Mouse (Mus musculus): ENCODE data around the gene Pdgfb. TPM values are rescaled to one million over a fixed set of nuclear protein-coding genes. Genes with fewer than 3 reads are reported as not detected.

Pdgfb gene
- total and polyA plus RNA-seq, 3 experiments, result not detected

DNA sequence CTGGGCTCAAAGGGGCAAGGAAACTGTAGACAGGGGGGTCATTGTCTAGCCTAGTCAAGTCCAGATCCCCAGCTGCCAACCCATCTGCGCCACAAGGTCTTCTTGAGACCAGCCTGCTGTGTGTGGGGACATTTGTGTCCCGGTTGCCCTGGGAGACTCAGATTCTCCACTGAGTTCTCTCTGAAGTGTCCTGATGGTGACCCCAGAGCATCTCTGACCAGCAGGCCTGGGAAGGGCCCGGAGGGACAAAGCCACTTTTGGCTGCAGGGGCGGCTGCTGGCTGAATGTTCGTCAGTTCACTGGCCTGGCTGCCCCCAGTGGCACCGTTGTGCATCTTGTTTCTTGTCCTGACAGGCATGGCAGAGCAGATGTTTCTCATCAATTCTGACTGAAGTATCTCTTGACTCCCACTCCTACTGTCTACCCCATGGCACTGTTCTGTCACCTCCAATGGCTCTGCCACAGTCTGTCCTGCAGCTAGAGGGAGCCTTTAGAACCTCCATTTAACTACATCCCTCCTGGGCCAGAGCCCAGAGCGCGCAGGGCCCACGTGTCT lies 53.3 kb downstream of the Pdgfb start:
- no peak for DNase-seq (ENCODE audit: extremely low read depth)
- Histone ChIP-seq H3K4me2 (ENCODE audit: insufficient read depth, low read depth, poor library complexity, severe bottlenecking) (no peak overlapping the region), H3K4me1 (ENCODE audit: control insufficient read depth in 1 of 2, insufficient read depth in 2 of 2) (peaks cover 0 to 10% of the 10 kb centered on the region in 2 experiments; a peak in 2 of 4 replicates), H3K4me3 (replicated peaks in 1 of 3; ENCODE audit: low read depth in 2 of 3, low read length in 2 of 3, poor library complexity in 1 of 3) (no peak overlapping the region), H3K36me3 (replicated peaks in 1 of 2; ENCODE audit: control insufficient read depth in 1 of 2, insufficient read depth in 1 of 2, low read length in 1 of 2) (no peaks in the 10 kb centered on the region), H3K27me3 (replicated peaks) (peaks cover 18% of the 10 kb centered on the region), H3K27ac (ENCODE audit: insufficient read depth, low read depth) (no peak overlapping the region), H3K79me2 (replicated peaks; ENCODE audit: control insufficient read depth, extremely low read depth, insufficient read depth, poor library complexity, severe bottlenecking) (no peaks in the 10 kb centered on the region), H3K9ac (ENCODE audit: insufficient read depth, low read depth) (no peak overlapping the region), H3K9me3 (replicated peaks; ENCODE audit: low read length) (no peaks in the 10 kb centered on the region)
- TF ChIP-seq RAD21 (IDR thresholded peaks at IDR 0.05; ENCODE audit: low read depth, low read length) (peak; percentile 31), CTCF (conservative IDR thresholded peaks at IDR 0.05 in 1 of 2, IDR thresholded peaks at IDR 0.05 in 1 of 2; ENCODE audit: low read depth in 2 of 2, low read length in 2 of 2) (peak in 1 of 2 experiments; percentile 43; a peak in 2 of 4 replicates), MXI1 (IDR thresholded peaks at IDR 0.05; ENCODE audit: low read depth, low read length) (no peak), MEF2A (IDR thresholded peaks at IDR 0.05; ENCODE audit: borderline replicate concordance, low read depth, low read length) (no peak), NELFE (IDR thresholded peaks at IDR 0.05; ENCODE audit: low read depth, low read length) (no peak), SMC3 (IDR thresholded peaks at IDR 0.05; ENCODE audit: low read depth, low read length) (peak; percentile 36)
- dilution Hi-C loops (cut with MboI; ENCODE audit: extremely low pct_ligation_motif_present, extremely low pct_unique_long_range_greater_than_20kb, low sequenced_read_pairs) (no loop called here), in situ Hi-C loops (cut with MboI; ENCODE audit: low pct_ligation_motif_present, low pct_unique_long_range_greater_than_20kb, low sequenced_read_pairs) (loop anchor here (5.0 kb wide), 1 partner anchor 36 kb away; no protein-coding TSS in a partner anchor)

DNA sequence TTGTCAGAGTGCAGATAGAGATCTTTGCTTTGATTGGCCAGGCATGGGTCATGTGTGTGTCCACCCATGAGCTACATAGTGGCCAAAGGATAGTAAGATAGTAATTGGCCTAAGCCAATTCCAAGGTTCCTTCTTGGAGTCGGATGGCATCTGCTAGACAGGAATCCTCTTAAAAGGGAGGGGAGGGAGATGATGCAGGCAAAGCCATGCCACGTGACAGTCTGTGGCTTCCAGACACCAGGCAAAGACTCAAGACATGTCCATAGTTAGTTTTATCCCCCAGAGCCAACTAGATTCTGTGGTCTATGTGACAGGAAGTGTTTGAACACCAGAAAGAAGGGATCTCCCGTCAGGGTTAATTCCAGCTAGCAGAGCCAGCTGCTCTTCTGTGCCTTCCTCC lies 56.4 kb downstream of the Pdgfb start:
- in situ Hi-C loops (cut with MboI; ENCODE audit: low pct_ligation_motif_present, low pct_unique_long_range_greater_than_20kb, low sequenced_read_pairs) (no loop called here), dilution Hi-C loops (cut with MboI; ENCODE audit: extremely low pct_ligation_motif_present, extremely low pct_unique_long_range_greater_than_20kb, low sequenced_read_pairs) (no loop called here)
- H3K4me1 ChIP-seq (ENCODE audit: control insufficient read depth in 1 of 2, insufficient read depth in 2 of 2), result peaks cover 0 to 10% of the 10 kb centered on the region in 2 experiments; a peak in 2 of 4 replicates

DNA sequence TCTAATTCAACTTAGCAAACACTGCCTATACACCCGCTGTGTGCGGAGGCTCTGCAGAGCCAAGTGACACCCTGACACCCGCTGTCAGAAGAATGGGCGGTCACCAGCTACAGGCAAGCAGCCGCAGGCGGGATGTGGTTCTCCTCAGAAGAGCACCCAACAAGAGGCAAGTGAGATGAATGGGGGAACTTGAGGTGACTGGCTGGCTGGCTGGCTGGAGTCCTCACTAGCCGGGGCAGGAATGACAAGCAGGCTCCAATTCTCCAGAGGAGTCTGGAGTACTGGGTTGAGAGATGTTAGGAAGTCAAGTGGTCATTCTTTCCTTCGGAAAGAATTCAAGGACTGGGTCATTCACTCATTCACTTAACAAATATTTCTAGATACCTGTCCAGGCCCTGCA lies 58.2 kb downstream of the Pdgfb start:
- no peak overlapping the region for H3K4me2 ChIP-seq (ENCODE audit: insufficient read depth, low read depth, poor library complexity, severe bottlenecking)
- H3K27ac ChIP-seq (ENCODE audit: insufficient read depth, low read depth), result no peak overlapping the region
- DNase-seq (ENCODE audit: extremely low read depth), result no peak
- dilution Hi-C loops (cut with MboI; ENCODE audit: extremely low pct_ligation_motif_present, extremely low pct_unique_long_range_greater_than_20kb, low sequenced_read_pairs) (no loop called here), in situ Hi-C loops (cut with MboI; ENCODE audit: low pct_ligation_motif_present, low pct_unique_long_range_greater_than_20kb, low sequenced_read_pairs) (no loop called here)
- H3K4me1 ChIP-seq (ENCODE audit: control insufficient read depth in 1 of 2, insufficient read depth in 2 of 2), result peaks cover 0 to 10% of the 10 kb centered on the region in 2 experiments; a peak in 2 of 4 replicates
- H3K4me3 ChIP-seq (replicated peaks in 1 of 3; ENCODE audit: low read depth in 2 of 3, low read length in 2 of 3, poor library complexity in 1 of 3), result no peak overlapping the region
- H3K9ac ChIP-seq (ENCODE audit: insufficient read depth, low read depth), result no peak overlapping the region
- H3K27me3 ChIP-seq (replicated peaks), result peaks cover 29% of the 10 kb centered on the region
- no peaks in the 10 kb centered on the region for H3K9me3 ChIP-seq (replicated peaks; ENCODE audit: low read length)
- H3K79me2 ChIP-seq (replicated peaks; ENCODE audit: control insufficient read depth, extremely low read depth, insufficient read depth, poor library complexity, severe bottlenecking), result no peaks in the 10 kb centered on the region
- H3K36me3 ChIP-seq (replicated peaks in 1 of 2; ENCODE audit: control insufficient read depth in 1 of 2, insufficient read depth in 1 of 2, low read length in 1 of 2), result no peaks in the 10 kb centered on the region
- no peak for TF ChIP-seq IRF4 (IDR thresholded peaks at IDR 0.05; ENCODE audit: low read depth, low read length)
- TF ChIP-seq NELFE (IDR thresholded peaks at IDR 0.05; ENCODE audit: low read depth, low read length), result no peak
- TF ChIP-seq CTCF (conservative IDR thresholded peaks at IDR 0.05 in 1 of 2, IDR thresholded peaks at IDR 0.05 in 1 of 2; ENCODE audit: low read depth in 2 of 2, low read length in 2 of 2), result no peak
- no peak for TF ChIP-seq MAFK (IDR thresholded peaks at IDR 0.05; ENCODE audit: insufficient replicate concordance, low read length)
- TF ChIP-seq BHLHE40 (IDR thresholded peaks at IDR 0.05; ENCODE audit: low read depth, low read length), result no peak
- no peak for TF ChIP-seq ZKSCAN1 (IDR thresholded peaks at IDR 0.05; ENCODE audit: borderline replicate concordance, low read depth, low read length)
- no peak for TF ChIP-seq TCF12 (IDR thresholded peaks at IDR 0.05; ENCODE audit: low read depth, low read length)
- TF ChIP-seq MEF2A (IDR thresholded peaks at IDR 0.05; ENCODE audit: borderline replicate concordance, low read depth, low read length), result no peak
- TF ChIP-seq EP300 (IDR thresholded peaks at IDR 0.05; ENCODE audit: low read length), result no peak
- TF ChIP-seq JUN (IDR thresholded peaks at IDR 0.05; ENCODE audit: insufficient read depth, low read depth, low read length), result no peak
- TF ChIP-seq POLR2AphosphoS2 (IDR thresholded peaks at IDR 0.05; ENCODE audit: low read depth, low read length), result no peak
- TF ChIP-seq SIN3A (IDR thresholded peaks at IDR 0.05; ENCODE audit: low read length), result no peak

More for the DNA sequence above, 56.4 kb downstream of the Pdgfb start:
- Histone ChIP-seq H3K9me3 (replicated peaks; ENCODE audit: low read length) (no peaks in the 10 kb centered on the region), H3K36me3 (replicated peaks in 1 of 2; ENCODE audit: control insufficient read depth in 1 of 2, insufficient read depth in 1 of 2, low read length in 1 of 2) (no peaks in the 10 kb centered on the region), H3K4me3 (replicated peaks in 1 of 3; ENCODE audit: low read depth in 2 of 3, low read length in 2 of 3, poor library complexity in 1 of 3) (no peak overlapping the region), H3K27ac (ENCODE audit: insufficient read depth, low read depth) (no peak overlapping the region), H3K27me3 (replicated peaks) (peaks cover 21% of the 10 kb centered on the region), H3K9ac (ENCODE audit: insufficient read depth, low read depth) (no peak overlapping the region), H3K79me2 (replicated peaks; ENCODE audit: control insufficient read depth, extremely low read depth, insufficient read depth, poor library complexity, severe bottlenecking) (no peaks in the 10 kb centered on the region), H3K4me2 (ENCODE audit: insufficient read depth, low read depth, poor library complexity, severe bottlenecking) (no peak overlapping the region)
- no peak for DNase-seq (ENCODE audit: extremely low read depth)
- TF ChIP-seq ZMIZ1 (IDR thresholded peaks at IDR 0.05; ENCODE audit: low read depth, low read length), result no peak
- no peak for TF ChIP-seq ZKSCAN1 (IDR thresholded peaks at IDR 0.05; ENCODE audit: borderline replicate concordance, low read depth, low read length)
- TF ChIP-seq ETS1 (conservative IDR thresholded peaks at IDR 0.05; ENCODE audit: low read depth, low read length), result no peak
- TF ChIP-seq MAZ (IDR thresholded peaks at IDR 0.05; ENCODE audit: low read depth, low read length), result no peak
- no peak for TF ChIP-seq POLR2AphosphoS2 (IDR thresholded peaks at IDR 0.05; ENCODE audit: low read depth, low read length)
- TF ChIP-seq MXI1 (IDR thresholded peaks at IDR 0.05; ENCODE audit: low read depth, low read length), result no peak
- no peak for TF ChIP-seq RCOR1 (conservative IDR thresholded peaks at IDR 0.05; ENCODE audit: low read depth, low read length)
- no peak for TF ChIP-seq EP300 (IDR thresholded peaks at IDR 0.05; ENCODE audit: low read length)
- no peak for TF ChIP-seq SIN3A (IDR thresholded peaks at IDR 0.05; ENCODE audit: low read length)
- TF ChIP-seq E2F4 (IDR thresholded peaks at IDR 0.05; ENCODE audit: insufficient replicate concordance, low read depth, low read length), result no peak
- TF ChIP-seq MAX (IDR thresholded peaks at IDR 0.05; ENCODE audit: low read length), result no peak
- TF ChIP-seq NRF1 (IDR thresholded peaks at IDR 0.05; ENCODE audit: low read depth, low read length), result no peak
- TF ChIP-seq TCF12 (IDR thresholded peaks at IDR 0.05; ENCODE audit: low read depth, low read length), result no peak
- TF ChIP-seq ZC3H11A (IDR thresholded peaks at IDR 0.05; ENCODE audit: low read depth, low read length), result no peak
